Mouse (Mus musculus) neural tube, embryonic 14.5 days (tissue): ENCODE data around the gene Usp3. TPM values are rescaled to one million over a fixed set of nuclear protein-coding genes. Genes with fewer than 3 reads are reported as not detected.

Experiments
- polyA plus RNA-seq: library from polyadenylated mRNA; unstranded; fragments of >200 nt; fragmentation: Nextera tagmentation; extraction: Ambion mirVana; gene quantifications from 2 replicates; pipeline ENCODE4 v1.2.1, GENCODE M21; 2014

Gene Usp3
- polyA plus RNA-seq, 1 experiment from 2014 or later: 73.7 TPM

Other genes with a start within 250 kb of the Usp3 start
- gene Herc1, start 242.7 kb downstream of the Usp3 start, polyA plus RNA-seq: 66.5 and 66.7 TPM in 2 replicates
- gene Fbxl22, start 78.5 kb downstream of the Usp3 start, polyA plus RNA-seq: 1.3 and 1.5 TPM in 2 replicates
- 0.36 and 0.63 TPM in 2 replicates for gene Car12, start 120.5 kb upstream of the Usp3 start, polyA plus RNA-seq
- 27.4 and 29.3 TPM in 2 replicates for gene Aph1b, start 202.3 kb upstream of the Usp3 start, polyA plus RNA-seq
- 0.30 and 0.80 TPM in 2 replicates for gene Gm10647, start 203.9 kb upstream of the Usp3 start, polyA plus RNA-seq
- 2.3 and 4.0 TPM in 2 replicates for gene Aph1c, start 241.6 kb upstream of the Usp3 start, polyA plus RNA-seq